Mouse (Mus musculus) layer of hippocampus, adult 8-10 months (tissue): ENCODE data around the gene Uba6. TPM values are rescaled to one million over a fixed set of nuclear protein-coding genes. Genes with fewer than 3 reads are reported as not detected.

Experiments
- DNase-seq, 2 experiments: peaks; one replicate each; pipeline ENCODE4 v3.0.0; 2022; ENCODE audit warnings: low spot score in 2 of 2
- total RNA-seq, 4 experiments: library from RNA; stranded (reverse); gene quantifications; 2 replicates each; pipeline ENCODE4 v1.2.4; 2022

Uba6 gene
- total RNA-seq, 4 experiments from 2014 or later: 14.9 to 26.5 (median 20.3) TPM

GRCm38 (mm10) chr5:86072756-86073386, 99.7 kb downstream of the Uba6 start:
- no peak for DNase-seq

GRCm38 (mm10) chr5:86071538-86071937, 101.1 kb downstream of the Uba6 start, which contains the start of gene Stap1:
Stap1 (plus strand) TSS chr5:86071746.
- no peak for DNase-seq

- DNase-seq: no peak
Observed at GRCm38 (mm10) chr5:86069121-86069520, 103.5 kb downstream of the Uba6 start.

GRCm38 (mm10) chr5:86068451-86068850, 104.2 kb downstream of the Uba6 start:
- DNase-seq: no peak

- DNase-seq: peak; percentile 80 to 90
Observed at GRCm38 (mm10) chr5:86066551-86066929, 106.1 kb downstream of the Uba6 start.

GRCm38 (mm10) chr5:86065876-86066550, 106.6 kb downstream of the Uba6 start:
- no peak for DNase-seq

DNA sequence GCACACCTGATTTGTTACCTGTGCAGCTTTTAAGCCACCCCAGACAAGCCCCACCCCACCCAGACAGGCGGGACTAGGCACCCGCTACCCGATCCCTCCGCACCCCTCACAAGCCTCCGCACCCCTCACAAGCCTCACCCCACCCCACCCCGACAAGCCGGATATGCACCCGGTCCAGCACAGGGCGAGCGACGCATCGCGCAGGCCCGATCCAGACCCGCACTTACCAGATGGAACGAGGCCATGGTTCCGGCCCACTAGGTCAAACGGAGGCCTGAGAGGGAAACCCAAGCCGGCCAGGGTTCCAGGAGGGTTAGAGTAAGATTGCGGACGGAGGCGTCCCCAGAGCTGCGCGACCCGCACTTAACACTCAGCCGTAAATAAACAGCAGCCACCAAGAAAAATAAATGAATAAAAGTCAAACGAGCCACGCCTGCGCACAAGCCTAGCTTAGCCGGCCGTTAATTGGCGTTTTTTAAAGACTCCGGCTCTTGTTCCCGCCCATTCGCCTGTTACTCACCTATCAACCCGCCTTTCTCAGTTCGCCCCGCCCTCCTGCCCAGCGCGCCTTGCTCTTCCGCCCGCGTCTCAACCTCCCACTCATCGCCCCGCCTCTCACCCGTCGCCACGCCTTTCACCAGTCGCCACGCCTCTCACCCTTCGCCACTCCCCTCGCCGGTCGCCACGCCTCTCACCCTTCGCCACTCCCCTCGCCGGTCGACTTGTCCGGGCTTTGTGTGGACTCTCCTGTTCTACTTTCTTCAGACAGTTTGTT, 107.3 kb downstream of the Uba6 start, which contains the start of gene Cenpc1:
Gene Cenpc1 (minus strand): TSS at position 483 of the 775 bp plus-strand sequence.
- DNase-seq: peak; percentile 94

DNA sequence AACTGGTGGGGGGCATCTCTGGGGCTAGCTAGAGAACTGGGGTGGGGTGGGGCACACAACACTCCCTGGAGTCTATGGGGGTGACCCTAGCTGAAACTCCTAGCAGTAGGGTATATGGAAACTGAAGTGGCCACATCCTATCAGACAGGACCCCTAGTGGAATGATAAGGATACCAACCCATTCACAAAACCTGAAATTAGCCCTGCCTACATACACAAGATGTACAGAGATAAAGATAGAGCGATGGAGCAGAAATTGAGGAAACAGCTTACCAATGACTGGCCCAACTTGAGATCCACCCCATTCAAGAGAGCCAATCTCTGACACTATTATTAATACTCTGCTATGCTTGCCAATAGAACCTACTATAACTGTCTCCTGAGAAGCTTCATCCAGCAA, 109.1 kb downstream of the Uba6 start:
- no peak for DNase-seq

Other genes with a start within 250 kb of the Uba6 start
- 10 to 100 TPM; 21.4 to 25.5 (median 23.4) TPM for gene Cenpc1, start 107.2 kb downstream of the Uba6 start, total RNA-seq
- under 1 TPM in 2 of 4 experiments, not detected in 2; 0.25 to 0.36 TPM for gene Stap1, start 101.1 kb downstream of the Uba6 start, total RNA-seq
- gene Gnrhr, start 25.1 kb upstream of the Uba6 start, total RNA-seq: not detected
- not detected for gene Tmprss11c, start 116.5 kb upstream of the Uba6 start, total RNA-seq
- gene Tmprss11d, start 200.6 kb upstream of the Uba6 start, total RNA-seq: not detected